Mouse (Mus musculus) left cerebral cortex, adult 6 months (tissue): ENCODE data around the gene Olfr1472. TPM values are rescaled to one million over a fixed set of nuclear protein-coding genes. Genes with fewer than 3 reads are reported as not detected.

Source experiments
- long read RNA-seq, 2 experiments: library from polyadenylated mRNA; unstranded; transcript quantifications; one replicate each; pipeline ENCODE4 v2.0.0; 2019 to 2020
- polyA plus RNA-seq: library from polyadenylated mRNA; unstranded; fragments of <200 nt; fragmentation: Nextera tagmentation; gene quantifications from 2 replicates; pipeline ENCODE4 v1.2.3, GENCODE M21; 2021

Gene Olfr1472
- polyA plus RNA-seq, result not detected in 2 replicates
- long read RNA-seq, experiment 1, result 0 reads
- long read RNA-seq, experiment 2, result 0 reads

DNA sequence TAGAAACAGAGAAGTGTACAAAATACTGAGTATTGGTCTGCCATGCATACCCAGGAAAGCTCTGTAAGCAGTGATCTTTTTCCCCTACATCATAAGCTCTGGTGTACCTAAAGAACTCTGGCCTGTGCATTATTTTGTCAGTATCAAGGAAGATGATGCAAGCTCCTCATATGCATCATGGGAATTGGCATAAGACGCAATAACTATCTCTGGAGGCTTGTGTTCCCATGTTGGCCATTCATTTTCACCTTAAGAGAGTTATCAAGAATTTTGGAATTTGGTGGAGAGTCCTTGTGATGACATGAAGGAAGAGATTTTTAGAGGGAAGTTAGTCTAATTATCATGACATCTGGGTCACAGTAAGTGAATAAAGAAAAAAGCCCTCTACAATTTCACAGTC is at the start of gene Olfr1472:
Gene Olfr1472 (minus strand): TSS at position 101 of the 400 bp plus-strand sequence.

DNA sequence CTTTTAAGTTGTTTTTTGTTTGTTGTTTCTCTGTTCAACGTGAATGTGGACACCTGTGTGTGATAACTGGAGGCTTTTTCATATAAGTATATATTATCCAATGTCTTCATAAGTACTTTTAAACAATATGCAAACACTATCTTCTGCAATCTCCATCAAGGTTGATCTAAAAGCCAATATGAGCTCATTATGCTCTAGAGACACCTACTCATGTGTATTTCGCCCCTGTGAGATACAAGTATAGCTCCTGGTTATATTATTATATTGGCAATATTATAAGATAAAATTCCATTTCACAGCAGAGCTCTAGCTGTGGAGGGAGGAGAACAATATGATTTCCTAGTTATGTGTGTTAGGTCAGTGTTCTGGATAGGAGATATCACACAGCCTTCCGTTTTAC is 44.4 kb upstream of the Olfr1472 start, which contains the start of gene Olfr1477:
Gene Olfr1477 (plus strand): TSS at position 301 of the 400 bp plus-strand sequence.

DNA sequence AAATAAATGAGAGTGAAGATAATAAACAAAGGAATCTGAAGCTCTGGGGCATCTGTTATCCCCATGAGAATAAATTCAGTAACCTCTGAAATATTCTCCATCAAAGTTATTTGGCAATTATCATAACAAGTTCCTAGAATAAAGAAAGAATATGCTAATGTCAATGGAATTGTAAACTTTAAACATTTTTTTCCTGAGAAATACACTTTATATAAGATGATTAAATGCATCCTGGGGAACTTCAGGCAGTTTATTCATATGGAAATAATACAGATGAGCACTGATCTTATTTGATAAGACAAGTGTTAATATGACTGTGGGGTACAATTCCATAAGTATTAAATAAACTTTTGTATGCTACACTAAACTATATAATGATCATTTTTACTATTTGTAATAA is 24.2 kb upstream of the Olfr1472 start, which contains the start of gene Olfr1475:
Gene Olfr1475 (minus strand): TSS at position 101 of the 400 bp plus-strand sequence.

DNA sequence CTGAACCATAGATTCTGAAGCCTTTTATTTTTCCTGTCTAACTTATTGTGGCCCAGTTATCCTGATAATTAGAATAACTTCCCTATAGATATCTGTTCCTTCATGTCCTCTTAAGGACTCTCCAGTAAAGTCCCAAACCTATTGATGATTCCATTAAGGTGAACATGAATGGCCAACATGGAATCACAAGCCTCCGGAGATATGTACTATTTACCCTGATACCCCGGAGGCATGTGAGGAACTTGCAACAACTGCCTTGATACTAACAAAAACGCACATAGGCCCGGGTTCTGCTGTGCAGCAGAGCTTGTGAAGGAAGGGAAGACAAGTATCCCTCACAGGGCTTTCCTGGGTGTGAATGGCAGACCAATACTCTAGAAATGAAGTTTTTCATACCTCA is 13.4 kb upstream of the Olfr1472 start, which contains the start of gene Olfr1474:
Gene Olfr1474 (plus strand): TSS at position 301 of the 400 bp plus-strand sequence.

DNA sequence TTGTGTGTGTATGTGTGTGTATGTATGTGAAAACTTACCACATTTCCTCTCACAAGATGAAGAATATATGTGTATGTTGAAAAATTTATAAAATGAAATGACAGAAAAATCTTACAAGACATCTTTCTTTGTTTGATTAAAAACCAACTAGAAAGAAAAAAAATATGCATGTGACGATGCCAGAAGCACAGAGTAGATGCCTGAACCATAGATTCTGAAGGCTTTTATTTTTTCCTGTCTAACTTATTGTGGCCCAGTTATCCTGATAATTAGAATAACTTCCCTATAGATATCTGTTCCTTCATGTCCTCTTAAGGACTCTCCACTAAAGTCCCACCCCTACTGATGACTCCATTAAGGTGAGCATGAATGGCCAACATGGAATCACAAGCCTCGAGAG is 12.8 kb downstream of the Olfr1472 start, which contains the start of gene Olfr1471:
Gene Olfr1471 (plus strand): TSS at position 301 of the 400 bp plus-strand sequence.

DNA sequence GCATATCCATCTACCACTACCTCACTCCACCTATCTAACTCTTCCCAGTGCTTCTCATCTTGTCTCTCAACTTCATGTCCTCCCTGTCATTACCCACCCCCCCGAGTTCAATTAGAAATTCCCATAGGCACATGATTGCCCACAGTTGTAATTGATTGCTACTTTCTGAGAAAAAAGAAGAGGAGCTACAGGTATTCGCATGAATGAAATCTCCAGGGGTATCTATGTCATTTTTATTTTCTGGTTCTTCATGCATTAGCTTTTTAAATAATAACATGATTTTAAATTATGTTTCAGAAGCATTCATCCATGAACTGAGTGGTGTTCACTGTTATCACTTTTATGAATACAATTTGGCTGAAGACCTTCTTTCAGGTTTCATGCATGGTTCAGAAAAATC is 48.3 kb downstream of the Olfr1472 start, which contains the start of gene Olfr1469:
Gene Olfr1469 (plus strand): TSS at position 301 of the 400 bp plus-strand sequence.

Other genes starting within 250 kb of the Olfr1472 start
- gene Olfr1463, start 224.8 kb downstream of the Olfr1472 start, polyA plus RNA-seq, result not detected in 2 replicates
- gene Olfr1465, start 140.5 kb downstream of the Olfr1472 start, polyA plus RNA-seq, result not detected in 2 replicates
- not detected in 2 replicates for gene Olfr1466, start 117.2 kb downstream of the Olfr1472 start, polyA plus RNA-seq
- not detected in 2 replicates for gene Olfr1467, start 93.8 kb downstream of the Olfr1472 start, polyA plus RNA-seq
- not detected in 2 replicates for gene Olfr1469, start 48.2 kb downstream of the Olfr1472 start, polyA plus RNA-seq
- gene Olfr1471, start 12.7 kb downstream of the Olfr1472 start, polyA plus RNA-seq, result not detected in 2 replicates
- not detected in 2 replicates for gene Olfr1474, start 13.5 kb upstream of the Olfr1472 start, polyA plus RNA-seq
- gene Olfr1475, start 24.1 kb upstream of the Olfr1472 start, polyA plus RNA-seq, result not detected in 2 replicates
- gene Olfr1477, start 44.5 kb upstream of the Olfr1472 start, polyA plus RNA-seq, result not detected in 2 replicates
- gene Olfr1480, start 71.8 kb upstream of the Olfr1472 start, polyA plus RNA-seq, result not detected in 2 replicates
- not detected in 2 replicates for gene Olfr1484, start 127.4 kb upstream of the Olfr1472 start, polyA plus RNA-seq
- not detected in 2 replicates for gene Olfr1487, start 161.3 kb upstream of the Olfr1472 start, polyA plus RNA-seq
- 0.04 TPM in 1 of 2 replicates, not detected in the other for gene Olfr1489, start 175.5 kb upstream of the Olfr1472 start, polyA plus RNA-seq
- gene Olfr1490, start 195.0 kb upstream of the Olfr1472 start, polyA plus RNA-seq, result not detected in 2 replicates
- not detected in 2 replicates for gene Olfr1491, start 241.2 kb upstream of the Olfr1472 start, polyA plus RNA-seq